In the genomic region with DNA sequence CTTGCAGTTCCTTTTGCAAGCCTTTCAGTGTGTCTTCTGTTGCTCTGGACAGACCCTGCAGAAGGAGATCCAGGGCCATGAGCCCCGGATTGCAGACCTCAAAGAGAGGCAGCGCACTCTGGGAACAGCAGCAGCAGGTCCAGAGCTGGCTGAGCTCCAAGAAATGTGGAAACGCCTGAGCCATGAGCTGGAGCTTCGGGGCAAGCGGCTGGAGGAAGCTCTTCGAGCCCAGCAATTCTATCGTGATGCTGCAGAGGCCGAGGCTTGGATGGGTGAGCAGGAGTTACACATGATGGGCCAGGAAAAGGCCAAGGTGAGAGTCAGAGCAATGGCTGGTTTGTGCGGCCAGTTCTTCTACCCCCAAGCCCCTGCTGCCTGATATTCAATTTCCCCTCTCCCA, we compare ENCODE assay signal across 11 mouse cellular contexts. TPM values are rescaled to one million over a fixed set of nuclear protein-coding genes. Genes with fewer than 3 reads are reported as not detected.
DNase-seq lines count a peak whose midpoint lies in the region; ATAC-seq and TF ChIP-seq lines count a peak whose summit lies in the region.
"Had no signal": no experiment of that assay in that cellular context is flagged by ENCODE, and none has a peak within 500 bp of the region (broad histone marks: within the 10 kb centered on the region; RNA-seq: fewer than 3 reads in every experiment).

No protein-coding gene starts in this region.

- no peaks in the 10 kb centered on the region for H3K9me3 ChIP-seq in forebrain, postnatal 0 days (ENCODE audit: low read length)
- H3K9me3 ChIP-seq: embryonic facial prominence, embryonic 12.5 days; neural tube, embryonic 15.5 days had no signal

- no peak for TF ChIP-seq CTCF in forebrain, postnatal 0 days (IDR thresholded peaks at IDR 0.05; ENCODE audit: low read depth)

- no peak for ATAC-seq in forebrain, postnatal 0 days
- no peak for ATAC-seq in erythroblast, adult 5-6 weeks (replicated peaks; ENCODE audit: low FRiP score, poor library complexity, severe bottlenecking)

- H3K27me3 ChIP-seq in forebrain, postnatal 0 days (ENCODE audit: insufficient read depth, low read length): no peaks in the 10 kb centered on the region
- H3K27me3 ChIP-seq: embryonic facial prominence, embryonic 12.5 days; neural tube, embryonic 15.5 days had no signal

- H3K4me2 ChIP-seq in forebrain, postnatal 0 days (ENCODE audit: low read depth): no peak overlapping the region
- H3K4me2 ChIP-seq: embryonic facial prominence, embryonic 12.5 days; neural tube, embryonic 15.5 days had no signal

- H3K27ac ChIP-seq in forebrain, postnatal 0 days (ENCODE audit: low read depth, low read length): no peak overlapping the region
- H3K27ac ChIP-seq: embryonic facial prominence, embryonic 12.5 days; neural tube, embryonic 15.5 days had no signal

- H3K9ac ChIP-seq in forebrain, postnatal 0 days: no peak overlapping the region
- H3K9ac ChIP-seq: embryonic facial prominence, embryonic 12.5 days; neural tube, embryonic 15.5 days had no signal

- 47% methylated on average over 9 of the region's 9 CpGs for WGBS in forebrain, postnatal 0 days

- peak; percentile 58 for DNase-seq in cerebellum, adult 8-10 months
- DNase-seq in cerebellum, adult 11 months: no peak
- DNase-seq in kidney, postnatal 36 days: peak; percentile 24 to 59
- DNase-seq in kidney, adult 11 months: no peak
- peak; percentile 53 for DNase-seq in 3T3-L1 (ENCODE audit: low read depth, low spot score)
- DNase-seq in cerebellum, adult 9-11 months: peak; percentile 63
- no peak for DNase-seq in forebrain, postnatal 0 days
- DNase-seq: gastrocnemius, postnatal 14 days had no signal

- no peaks in the 10 kb centered on the region for H3K4me1 ChIP-seq in forebrain, postnatal 0 days (ENCODE audit: insufficient read depth)
- H3K4me1 ChIP-seq: neural tube, embryonic 15.5 days had no signal

- no peak overlapping the region for H3K4me3 ChIP-seq in forebrain, postnatal 0 days (ENCODE audit: low read depth, low read length)
- H3K4me3 ChIP-seq: embryonic facial prominence, embryonic 12.5 days; neural tube, embryonic 15.5 days had no signal

- peaks cover 91% of the 10 kb centered on the region for H3K36me3 ChIP-seq in forebrain, postnatal 0 days (ENCODE audit: insufficient read depth)

RNA-seq across cellular contexts. Expression of a gene that starts 11.2 kb away (rescaled TPM):
- total RNA-seq in forebrain, postnatal 0 days (2014; rRNA removed): 84.8 and 90.6 TPM in 2 replicates
- 79.8 and 88.7 TPM in 2 replicates for polyA plus RNA-seq in forebrain, postnatal 0 days (2015; fragmentation: Nextera tagmentation; extraction: Ambion mirVana)
- 0.58 and 4.0 TPM in 2 replicates for total RNA-seq in erythroblast, adult 5-6 weeks (2015; ENCODE audit: low replicate concordance)
- total RNA-seq in erythroblast, adult 5-6 weeks (2017; ENCODE audit: low replicate concordance): 6.6 and 7.5 TPM in 2 replicates

RNA-seq across cellular contexts. Expression of a gene that starts 34.1 kb away (rescaled TPM):
- 169 and 196 TPM in 2 replicates for total RNA-seq in forebrain, postnatal 0 days (2014; rRNA removed)
- 24.3 and 25.4 TPM in 2 replicates for polyA plus RNA-seq in forebrain, postnatal 0 days (2015; fragmentation: Nextera tagmentation; extraction: Ambion mirVana)
- total RNA-seq in erythroblast, adult 5-6 weeks (2015; ENCODE audit: low replicate concordance): not detected in 2 replicates
- not detected in 2 replicates for total RNA-seq in erythroblast, adult 5-6 weeks (2017; ENCODE audit: low replicate concordance)

RNA-seq across cellular contexts. Expression of a gene that starts 46.6 kb away (rescaled TPM):
- total RNA-seq in forebrain, postnatal 0 days (2014; rRNA removed): 4.5 and 7.4 TPM in 2 replicates
- 4.9 and 7.3 TPM in 2 replicates for polyA plus RNA-seq in forebrain, postnatal 0 days (2015; fragmentation: Nextera tagmentation; extraction: Ambion mirVana)
- total RNA-seq in erythroblast, adult 5-6 weeks (2015; ENCODE audit: low replicate concordance): not detected in 2 replicates
- total RNA-seq in erythroblast, adult 5-6 weeks (2017; ENCODE audit: low replicate concordance): 0.56 TPM in 1 of 2 replicates, not detected in the other

RNA-seq across cellular contexts. Expression of a gene that starts 48.6 kb away (rescaled TPM):
- total RNA-seq in forebrain, postnatal 0 days (2014; rRNA removed): 106 and 145 TPM in 2 replicates
- 45.0 and 56.9 TPM in 2 replicates for polyA plus RNA-seq in forebrain, postnatal 0 days (2015; fragmentation: Nextera tagmentation; extraction: Ambion mirVana)
- total RNA-seq in erythroblast, adult 5-6 weeks (2015; ENCODE audit: low replicate concordance): 50.5 and 66.9 TPM in 2 replicates
- 139 and 185 TPM in 2 replicates for total RNA-seq in erythroblast, adult 5-6 weeks (2017; ENCODE audit: low replicate concordance)

Comparison
In these comparisons a context has a peak if more than half of its experiments do, and no peak if none do; other contexts are left out.
1. DNase-seq: peak in cerebellum, adult 8-10 months (single experiment), kidney, postnatal 36 days (2 of 2), 3T3-L1 (single experiment) and cerebellum, adult 9-11 months (single experiment); none in cerebellum, adult 11 months (single experiment), kidney, adult 11 months (single experiment) and forebrain, postnatal 0 days (single experiment).
2. RNA of a gene that starts 11.2 kb away (total RNA-seq): 84.8 to 90.6 TPM in forebrain, postnatal 0 days; 0.58 to 7.5 TPM in erythroblast, adult 5-6 weeks; every median in the first group is over 10 times any median in the second.
3. RNA of a gene that starts 34.1 kb away (total RNA-seq): 169 to 196 TPM in forebrain, postnatal 0 days; not detected in erythroblast, adult 5-6 weeks; every median in the first group is over 100 times any median in the second.